Mouse (Mus musculus) thymus, postnatal 36 days (tissue): ENCODE results near the gene Lrrc49.

Experiments used
- DNase-seq, 2 experiments: peaks; one replicate each; pipeline ENCODE4 v3.0.0; 2022; ENCODE audit warnings: mixed read lengths in 2 of 2

The Lrrc49 gene

GRCm38 (mm10) chr9:60528269-60528668 lies 159.7 kb downstream of the Lrrc49 start:
- DNase-seq = no peak

GRCm38 (mm10) chr9:60527836-60528235 lies 160.1 kb downstream of the Lrrc49 start:
- no peak for DNase-seq

- DNase-seq = no peak
Observed at GRCm38 (mm10) chr9:60527051-60527450, 160.9 kb downstream of the Lrrc49 start.

GRCm38 (mm10) chr9:60526195-60526594 lies 161.8 kb downstream of the Lrrc49 start:
- no peak for DNase-seq

GRCm38 (mm10) chr9:60521806-60522264 lies 166.1 kb downstream of the Lrrc49 start, which contains the start of gene Thsd4:
Thsd4 (minus strand) TSS chr9:60522046.
- peak; percentile 30 to 39 for DNase-seq

GRCm38 (mm10) chr9:60521143-60521542 lies 166.8 kb downstream of the Lrrc49 start:
- no peak for DNase-seq

- DNase-seq = no peak
Observed at GRCm38 (mm10) chr9:60519601-60520000, 168.4 kb downstream of the Lrrc49 start.
